Mouse (Mus musculus): ENCODE measurements at regions not wholly inside any gene's neighbourhood (a gene's known extent, or its start where the extent isn't known, plus 50 kb on each side); places are given as distances from the start of the nearest gene placed in this dataset.

GRCm38 (mm10) chr19:36178828-36179251 is 58.9 kb upstream of the Ankrd1 start:
- 73% methylated on average over 6 of the region's 6 CpGs for WGBS
- Histone ChIP-seq H3K4me1 (no peaks in the 10 kb centered on the region), H3K36me3 (no peaks in the 10 kb centered on the region), H3K27ac (no peak overlapping the region), H3K27me3 (0 out of 2 replicates have a peak, but pooled peaks cover 3% of the 10 kb centered on the region), H3K9ac (no peak overlapping the region), H3K9me3 (replicated peaks) (no peaks in the 10 kb centered on the region), H3K4me2 (replicated peaks) (no peak overlapping the region), H3K4me3 (no peak overlapping the region)
- ATAC-seq (ENCODE audit: low FRiP score), result no peak

DNA sequence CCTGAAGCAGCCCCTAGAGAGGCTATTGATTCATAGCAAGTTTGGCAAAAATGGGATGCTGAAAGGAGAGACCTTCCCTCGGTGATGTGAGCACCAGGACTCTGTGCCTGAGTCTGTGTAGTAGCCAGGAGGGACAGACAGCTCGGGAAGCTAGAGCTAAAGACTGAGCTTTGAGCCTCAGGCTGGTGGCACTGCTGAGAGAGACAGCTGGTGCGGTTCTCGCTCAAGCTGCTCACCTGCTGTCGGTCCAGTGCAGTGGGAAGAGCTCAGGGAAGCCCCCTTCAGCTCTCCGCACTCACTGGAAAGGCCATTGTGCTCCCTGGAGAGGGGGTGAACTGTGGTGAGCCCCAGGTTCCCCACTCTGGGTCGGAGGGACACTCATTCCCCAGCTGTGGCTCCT is 60.4 kb upstream of the Ankrd1 start:
- H3K27me3 ChIP-seq, result 0 out of 2 replicates have a peak, but pooled peaks cover 3% of the 10 kb centered on the region
- H3K4me1 ChIP-seq, result no peaks in the 10 kb centered on the region
- no peak overlapping the region for H3K4me2 ChIP-seq (replicated peaks)
- H3K27ac ChIP-seq, result no peak overlapping the region
- H3K36me3 ChIP-seq, result no peaks in the 10 kb centered on the region
- no peaks in the 10 kb centered on the region for H3K9me3 ChIP-seq (replicated peaks)
- H3K4me3 ChIP-seq, result no peak overlapping the region
- 72% methylated on average over 7 of the region's 7 CpGs for WGBS
- no peak for ATAC-seq (ENCODE audit: low FRiP score)
- no peak overlapping the region for H3K9ac ChIP-seq

- H3K36me3 ChIP-seq, result no peaks in the 10 kb centered on the region
- H3K27me3 ChIP-seq, result 0 out of 2 replicates have a peak, but pooled peaks cover 3% of the 10 kb centered on the region
- H3K27ac ChIP-seq, result no peak overlapping the region
- H3K4me2 ChIP-seq (replicated peaks), result no peak overlapping the region
- no peak for ATAC-seq (ENCODE audit: low FRiP score)
- no peaks in the 10 kb centered on the region for H3K9me3 ChIP-seq (replicated peaks)
- no peaks in the 10 kb centered on the region for H3K4me1 ChIP-seq
- H3K4me3 ChIP-seq, result no peak overlapping the region
- H3K9ac ChIP-seq, result no peak overlapping the region
- 65% methylated on average over 2 of the region's 2 CpGs for WGBS
Observed at GRCm38 (mm10) chr19:36181535-36181934, 61.6 kb upstream of the Ankrd1 start.

DNA sequence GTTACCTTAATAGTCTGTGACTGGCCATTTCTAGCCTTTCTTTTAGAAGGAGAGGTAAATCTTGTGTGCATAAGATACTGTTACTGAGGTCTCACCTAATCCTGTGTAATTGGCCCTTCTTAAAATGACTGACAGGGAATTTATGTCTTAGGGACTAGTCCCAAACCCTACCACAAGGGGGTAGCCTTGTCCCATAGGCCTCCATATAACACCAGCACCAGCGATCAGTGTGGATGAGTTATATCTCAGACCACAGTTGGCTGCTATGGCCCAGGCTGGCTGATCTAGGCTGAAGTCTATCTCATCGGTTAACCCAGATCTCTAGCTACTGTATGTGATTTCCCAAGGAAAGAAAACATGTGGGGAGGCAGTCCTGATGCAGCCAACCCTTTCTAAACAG is 63.2 kb upstream of the Ankrd1 start:
- Histone ChIP-seq H3K27ac (no peak overlapping the region), H3K9ac (no peak overlapping the region), H3K4me3 (no peak overlapping the region), H3K4me1 (no peaks in the 10 kb centered on the region), H3K9me3 (replicated peaks) (no peaks in the 10 kb centered on the region), H3K4me2 (replicated peaks) (no peak overlapping the region), H3K27me3 (0 out of 2 replicates have a peak, but pooled peaks cover 3% of the 10 kb centered on the region), H3K36me3 (no peaks in the 10 kb centered on the region)
- WGBS, result 39% methylated on average over 2 of the region's 2 CpGs
- ATAC-seq (ENCODE audit: low FRiP score), result peak; percentile 69; the same call in 1 of the 2 replicates

GRCm38 (mm10) chr19:36189662-36190061 is 69.8 kb upstream of the Ankrd1 start:
- H3K36me3 ChIP-seq, result no peaks in the 10 kb centered on the region
- no peak for ATAC-seq (ENCODE audit: low FRiP score)
- H3K4me3 ChIP-seq, result no peak overlapping the region
- no peaks in the 10 kb centered on the region for H3K4me1 ChIP-seq
- H3K9ac ChIP-seq, result no peak overlapping the region
- 90% methylated on average over 5 of the region's 5 CpGs for WGBS
- no peaks in the 10 kb centered on the region for H3K9me3 ChIP-seq (replicated peaks)
- no peak overlapping the region for H3K4me2 ChIP-seq (replicated peaks)
- no peak overlapping the region for H3K27ac ChIP-seq
- H3K27me3 ChIP-seq, result no peaks in the 10 kb centered on the region

- H3K9me3 ChIP-seq (replicated peaks), result no peaks in the 10 kb centered on the region
- H3K36me3 ChIP-seq, result no peaks in the 10 kb centered on the region
- H3K27ac ChIP-seq, result no peak overlapping the region
- 96% methylated on average over 7 of the region's 7 CpGs for WGBS
- H3K4me3 ChIP-seq, result no peak overlapping the region
- H3K4me2 ChIP-seq (replicated peaks), result no peak overlapping the region
- H3K9ac ChIP-seq, result no peak overlapping the region
- no peaks in the 10 kb centered on the region for H3K4me1 ChIP-seq
- H3K27me3 ChIP-seq, result no peaks in the 10 kb centered on the region
- ATAC-seq (ENCODE audit: low FRiP score), result no peak
Observed at GRCm38 (mm10) chr19:36191641-36192040, 71.7 kb upstream of the Ankrd1 start.

GRCm38 (mm10) chr19:36204269-36204668 is 84.4 kb upstream of the Ankrd1 start:
- no peaks in the 10 kb centered on the region for H3K9me3 ChIP-seq (replicated peaks)
- no peaks in the 10 kb centered on the region for H3K4me1 ChIP-seq
- no peaks in the 10 kb centered on the region for H3K27me3 ChIP-seq
- H3K36me3 ChIP-seq, result no peaks in the 10 kb centered on the region
- H3K27ac ChIP-seq, result no peak overlapping the region
- H3K9ac ChIP-seq, result no peak overlapping the region
- ATAC-seq (ENCODE audit: low FRiP score), result no peak
- WGBS, result 94% methylated on average over 2 of the region's 2 CpGs
- no peak overlapping the region for H3K4me3 ChIP-seq
- H3K4me2 ChIP-seq (replicated peaks), result no peak overlapping the region

- no peak for ATAC-seq (ENCODE audit: low FRiP score)
- H3K27me3 ChIP-seq, result no peaks in the 10 kb centered on the region
- H3K9me3 ChIP-seq (replicated peaks), result no peaks in the 10 kb centered on the region
- no peak overlapping the region for H3K9ac ChIP-seq
- H3K27ac ChIP-seq, result no peak overlapping the region
- no peaks in the 10 kb centered on the region for H3K36me3 ChIP-seq
- WGBS, result 91% methylated on average over 8 of the region's 8 CpGs
- H3K4me3 ChIP-seq, result no peak overlapping the region
- H3K4me1 ChIP-seq, result no peaks in the 10 kb centered on the region
- no peak overlapping the region for H3K4me2 ChIP-seq (replicated peaks)
Observed at GRCm38 (mm10) chr19:36204965-36205718, 85.2 kb upstream of the Ankrd1 start.

DNA sequence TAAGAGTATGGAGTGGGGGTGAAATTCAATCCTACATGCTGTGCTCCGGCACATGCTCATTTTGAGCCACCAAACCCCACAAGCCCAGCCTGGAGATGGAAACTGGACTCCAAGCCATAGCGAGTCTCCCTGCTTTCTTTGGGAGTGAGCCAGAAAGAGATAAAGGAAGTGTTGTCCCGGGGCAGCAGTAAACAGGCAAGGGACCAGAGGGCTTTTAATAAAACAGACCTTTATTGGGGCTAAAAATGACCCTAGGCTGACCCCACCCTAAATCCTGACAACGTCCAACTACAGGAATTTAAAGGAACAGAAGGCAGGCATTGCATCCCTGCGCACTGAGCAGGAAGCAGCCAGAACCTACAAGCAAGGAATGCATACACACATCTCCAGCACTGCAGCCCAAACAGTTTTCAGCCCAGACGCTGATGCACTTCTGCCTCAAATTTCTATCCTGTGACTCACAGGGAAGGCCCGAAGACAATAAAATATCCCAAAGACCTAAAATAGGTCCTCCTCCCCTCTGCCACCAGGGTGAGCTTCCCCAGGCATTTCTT is 87.9 kb upstream of the Ankrd1 start:
- no peaks in the 10 kb centered on the region for H3K9me3 ChIP-seq (replicated peaks)
- H3K4me1 ChIP-seq, result peaks cover 2% of the 10 kb centered on the region; the same call in 1 of the 2 replicates
- no peaks in the 10 kb centered on the region for H3K36me3 ChIP-seq
- ATAC-seq (ENCODE audit: low FRiP score), result no peak
- 47% methylated on average over 7 of the region's 7 CpGs for WGBS
- H3K4me3 ChIP-seq, result no peak overlapping the region
- H3K9ac ChIP-seq, result no peak overlapping the region
- peak overlapping the region; percentile 35; the same call in 1 of the 2 replicates for H3K27ac ChIP-seq
- H3K4me2 ChIP-seq (replicated peaks), result no peak overlapping the region
- H3K27me3 ChIP-seq, result no peaks in the 10 kb centered on the region

GRCm38 (mm10) chr19:36208419-36208818 is 88.5 kb upstream of the Ankrd1 start:
- H3K4me3 ChIP-seq, result no peak overlapping the region
- H3K9me3 ChIP-seq (replicated peaks), result no peaks in the 10 kb centered on the region
- no peak overlapping the region for H3K9ac ChIP-seq
- no peak overlapping the region for H3K4me2 ChIP-seq (replicated peaks)
- no peak for ATAC-seq (ENCODE audit: low FRiP score)
- H3K27ac ChIP-seq, result no peak overlapping the region
- WGBS, result 79% methylated on average over 5 of the region's 5 CpGs
- H3K4me1 ChIP-seq, result peaks cover 8% of the 10 kb centered on the region
- no peaks in the 10 kb centered on the region for H3K27me3 ChIP-seq
- no peaks in the 10 kb centered on the region for H3K36me3 ChIP-seq

- Histone ChIP-seq H3K4me2 (replicated peaks) (peak overlapping the region; percentile 21; the same call in 1 of the 2 replicates), H3K36me3 (no peaks in the 10 kb centered on the region), H3K9me3 (replicated peaks) (no peaks in the 10 kb centered on the region), H3K27ac (peak overlapping the region; percentile 52), H3K4me1 (peaks cover 25% of the 10 kb centered on the region), H3K4me3 (no peak overlapping the region), H3K27me3 (no peaks in the 10 kb centered on the region), H3K9ac (no peak overlapping the region)
- ATAC-seq (ENCODE audit: low FRiP score), result peak; percentile 47; the same call in 1 of the 2 replicates
- WGBS, result 22% methylated on average over 8 of the region's 8 CpGs
Observed at GRCm38 (mm10) chr19:36213461-36213860, 93.6 kb upstream of the Ankrd1 start.

DNA sequence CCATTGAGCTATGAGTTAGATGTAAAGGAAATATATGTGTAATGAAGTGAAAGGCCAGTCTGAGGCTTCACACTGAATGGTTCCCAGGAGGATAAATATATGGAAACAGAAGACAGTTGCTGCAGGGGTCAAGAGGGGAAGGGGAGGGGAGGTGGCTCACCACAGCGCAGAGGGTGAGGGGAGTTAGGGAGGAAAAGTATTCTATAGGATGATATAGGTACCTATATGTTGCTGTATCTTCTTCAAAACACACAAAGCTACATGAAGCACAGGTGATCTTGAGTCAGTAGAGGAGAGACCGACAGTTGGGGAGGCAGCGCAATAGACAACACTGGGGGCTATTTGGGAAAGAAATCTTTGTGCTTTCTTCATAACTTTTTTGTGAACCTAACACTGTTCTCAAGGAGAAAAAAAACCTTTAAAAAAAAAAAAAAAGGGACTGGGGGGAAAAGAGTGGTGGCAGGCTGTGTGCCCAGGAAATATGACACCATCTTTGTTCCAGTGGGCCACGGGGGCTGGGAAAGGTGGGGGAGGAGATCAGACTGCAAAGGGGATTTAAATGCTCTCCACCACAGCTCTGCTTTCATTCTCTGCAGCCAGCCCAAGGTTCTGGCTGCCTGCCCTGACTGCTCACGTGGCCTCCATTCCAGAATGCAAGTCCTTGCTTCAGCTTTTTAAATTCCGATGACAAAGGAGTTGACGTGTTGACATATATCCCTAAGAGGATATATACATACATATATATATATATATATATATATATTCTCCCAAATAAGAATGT is 94.5 kb upstream of the Ankrd1 start:
- 28% methylated on average over 7 of the region's 7 CpGs for WGBS
- Histone ChIP-seq H3K4me1 (peaks cover 25% of the 10 kb centered on the region), H3K27me3 (no peaks in the 10 kb centered on the region), H3K9me3 (replicated peaks) (no peaks in the 10 kb centered on the region), H3K36me3 (no peaks in the 10 kb centered on the region), H3K4me2 (replicated peaks) (peak overlapping the region; percentile 19; the same call in 1 of the 2 replicates), H3K9ac (no peak overlapping the region), H3K4me3 (no peak overlapping the region), H3K27ac (peak overlapping the region; percentile 60)
- ATAC-seq (ENCODE audit: low FRiP score), result peak; percentile 76
